Mouse (Mus musculus) hindbrain, embryonic 14.5 days (tissue): ENCODE data around the gene Ahnak. TPM values are rescaled to one million over a fixed set of nuclear protein-coding genes. Genes with fewer than 3 reads are reported as not detected.
A peak's percentile ranks its signal among the peaks of the same experiment; 100 is the strongest.
"Not testable (repeated sequence)": the region's sequence is repeated elsewhere in the genome, so short reads cannot be mapped to it uniquely, and the experiment has no call there.

ENCODE experiments used
- ATAC-seq: fragments of 200-750 bp; cut with Nextera tagmentation; 2 replicates; pipeline ENCODE4 v1.8.0; 2017; ENCODE audit warnings: moderate number of reproducible peaks, mild to moderate bottlenecking, moderate TSS enrichment, moderate library complexity; ENCODE audit not compliant: low FRiP score
- DNase-seq: peaks from one replicate; pipeline ENCODE4 v3.0.0-alpha.2; 2015; ENCODE audit warnings: low spot score
- H3K27ac ChIP-seq: fragments of 300-500 bp; sonication (generic); 2 replicates; pipeline ENCODE4 v1.5.1; 2014; ENCODE audit warnings: mild to moderate bottlenecking, moderate library complexity
- H3K27me3 ChIP-seq: fragments of 300-500 bp; sonication (generic); 2 replicates; pipeline ENCODE4 v1.6.1; 2014; ENCODE audit warnings: mild to moderate bottlenecking, low read length, mixed read lengths; ENCODE audit not compliant: control insufficient read depth, insufficient read depth
- H3K36me3 ChIP-seq: fragments of 300-500 bp; sonication (generic); replicated peaks from 2 replicates; pipeline ENCODE4 v1.6.1; 2014; ENCODE audit not compliant: control insufficient read depth, insufficient read depth
- H3K4me1 ChIP-seq: fragments of 300-500 bp; sonication (generic); replicated peaks from 2 replicates; pipeline ENCODE4 v1.6.1; 2014; ENCODE audit warnings: antibody characterized with exemption, low read length, mixed read lengths; ENCODE audit not compliant: control insufficient read depth, insufficient read depth
- H3K4me2 ChIP-seq: fragments of 300-500 bp; sonication (generic); replicated peaks from 2 replicates; pipeline ENCODE4 v1.6.1; 2014; ENCODE audit warnings: mild to moderate bottlenecking, moderate library complexity
- H3K4me3 ChIP-seq: fragments of 300-500 bp; sonication (generic); replicated peaks from 2 replicates; pipeline ENCODE4 v1.5.1; 2014; ENCODE audit warnings: mild to moderate bottlenecking, low read length
- H3K9ac ChIP-seq: fragments of 300-500 bp; sonication (generic); 2 replicates; pipeline ENCODE4 v1.6.1; 2014
- H3K9me3 ChIP-seq: fragments of 300-500 bp; sonication (generic); 2 replicates; pipeline ENCODE4 v1.6.1; 2016; ENCODE audit warnings: low read length; ENCODE audit not compliant: control insufficient read depth
- WGBS: fragments of 180-500 bp; shearing (Covaris S2); extraction: QIAGEN DNeasy Blood & Tissue Kit; methylation state at CpG from one replicate; pipeline ENCODE4 v1.1.7; 2014; 5-methylcytosine and 5-hydroxymethylcytosine counted together
- polyA plus RNA-seq: library from polyadenylated mRNA; unstranded; fragments of >200 nt; fragmentation: Nextera tagmentation; extraction: Ambion mirVana; gene quantifications from 2 replicates; pipeline ENCODE4 v1.2.1, GENCODE M21; 2014

Ahnak gene
- polyA plus RNA-seq, 1 experiment from 2014 or later = 4.9 TPM

DNA sequence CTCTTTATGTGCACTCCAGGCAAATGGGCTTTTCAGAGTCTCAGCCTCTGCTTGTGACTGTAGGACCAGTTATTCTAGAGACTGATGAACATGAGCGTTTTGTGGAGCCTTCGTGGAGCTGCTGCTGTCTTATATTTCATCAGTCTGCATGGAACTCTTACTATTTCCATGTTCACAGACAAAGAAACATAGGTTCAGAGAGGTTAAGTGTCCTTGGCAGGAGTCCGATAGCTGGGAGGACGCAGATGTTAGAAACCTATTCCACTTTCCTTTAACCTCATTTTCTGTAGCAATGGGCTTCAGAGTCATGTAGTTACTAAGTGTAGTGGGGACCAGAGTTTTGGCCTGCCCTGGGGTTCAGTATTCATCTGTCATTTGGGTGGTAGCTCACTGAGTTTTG lies 10.1 kb downstream of the Ahnak start:
- Histone ChIP-seq H3K4me3 (no peak overlapping the region), H3K9ac (no peak overlapping the region), H3K4me2 (no peak overlapping the region), H3K36me3 (no peaks in the 10 kb centered on the region), H3K27me3 (no peaks in the 10 kb centered on the region), H3K9me3 (no peaks in the 10 kb centered on the region), H3K27ac (no peak overlapping the region), H3K4me1 (no peaks in the 10 kb centered on the region)
- DNase-seq (no peak), ATAC-seq (no peak)
- WGBS = 94% methylated on average over 4 of the region's 4 CpGs

DNA sequence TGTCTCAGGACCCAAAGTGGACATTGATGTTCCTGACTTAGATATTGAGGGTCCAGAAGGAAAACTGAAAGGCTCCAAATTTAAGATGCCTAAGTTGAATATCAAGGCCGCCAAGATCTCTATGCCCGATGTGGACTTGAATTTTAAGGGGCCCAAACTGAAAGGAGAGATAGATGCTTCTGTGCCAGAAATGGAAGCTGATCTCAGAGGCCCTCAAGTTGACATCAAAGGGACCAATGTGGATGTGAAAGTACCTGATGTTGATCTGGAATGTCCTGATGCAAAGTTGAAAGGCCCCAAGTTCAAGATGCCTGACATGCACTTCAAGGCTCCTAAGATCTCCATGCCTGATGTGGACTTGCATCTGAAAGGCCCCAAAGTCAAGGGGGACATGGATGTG lies 17.8 kb downstream of the Ahnak start:
- H3K4me2 ChIP-seq, H3K4me3 ChIP-seq, H3K27ac ChIP-seq, DNase-seq, H3K9ac ChIP-seq, H3K9me3 ChIP-seq, H3K4me1 ChIP-seq, H3K27me3 ChIP-seq, ATAC-seq, H3K36me3 ChIP-seq: not testable (repeated sequence)
- 92% methylated on average over 2 of the region's 2 CpGs for WGBS

DNA sequence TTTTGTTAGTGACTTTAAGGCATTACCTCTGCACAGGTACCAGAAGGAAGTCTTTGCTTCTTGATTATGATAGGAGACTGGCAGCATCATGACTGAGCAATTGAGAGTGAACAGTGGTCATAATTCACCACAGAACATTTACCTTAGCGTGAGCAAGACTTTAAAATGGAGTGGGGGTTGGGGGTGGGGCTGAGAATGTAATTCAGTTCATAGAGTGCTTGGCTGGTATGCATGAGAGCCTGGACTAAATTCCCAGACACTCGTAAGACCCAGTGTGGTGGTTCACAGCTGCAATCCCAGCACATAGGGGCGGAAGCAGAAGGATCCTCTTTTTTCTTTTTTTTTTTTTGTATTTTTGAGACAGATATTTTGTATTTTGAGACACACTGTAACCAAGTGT lies 30.2 kb downstream of the Ahnak start:
- no peaks in the 10 kb centered on the region for H3K9me3 ChIP-seq
- no peaks in the 10 kb centered on the region for H3K4me1 ChIP-seq
- 96% methylated on average over 3 of the region's 3 CpGs for WGBS
- no peak overlapping the region for H3K9ac ChIP-seq
- no peaks in the 10 kb centered on the region for H3K27me3 ChIP-seq
- ATAC-seq (no peak), DNase-seq (no peak)
- no peak overlapping the region for H3K4me3 ChIP-seq
- no peak overlapping the region for H3K27ac ChIP-seq
- no peak overlapping the region for H3K4me2 ChIP-seq
- H3K36me3 ChIP-seq = no peaks in the 10 kb centered on the region

DNA sequence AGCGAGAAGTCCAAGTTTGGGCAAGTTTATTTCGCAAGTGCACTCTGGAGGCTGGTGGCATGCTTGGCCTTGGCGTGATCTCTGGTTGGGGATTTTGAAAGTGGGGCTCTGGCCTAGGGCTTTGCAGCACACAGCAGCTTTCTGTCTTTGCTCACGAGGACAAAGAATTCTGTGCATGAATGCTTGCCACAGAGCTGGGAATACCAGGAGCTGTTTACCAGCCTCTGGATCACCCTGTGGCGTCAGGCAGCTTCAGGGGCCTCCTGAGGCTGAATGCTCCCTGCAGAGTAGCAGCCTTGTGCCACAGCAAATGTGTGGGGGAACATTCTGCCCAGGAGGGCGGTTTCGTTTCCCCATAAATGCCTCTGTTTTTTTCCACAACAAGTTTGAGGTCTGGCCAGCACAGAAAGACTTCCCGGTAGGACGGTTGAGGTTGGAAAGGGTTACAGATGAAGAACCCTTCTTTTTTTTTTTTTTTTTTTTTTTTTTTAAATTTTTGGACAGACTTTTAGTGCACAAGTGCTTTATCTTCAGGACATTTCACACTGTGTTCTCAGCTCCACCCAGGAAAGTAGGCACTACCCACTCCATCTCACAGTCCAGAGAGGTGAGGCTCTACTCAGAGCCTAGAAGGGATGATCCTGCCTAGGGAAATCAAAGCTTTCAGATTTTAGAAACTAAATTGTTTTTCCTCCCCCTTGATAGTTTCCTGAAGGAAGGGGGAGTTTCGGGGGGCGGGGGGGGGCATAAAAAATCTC lies 34.1 kb downstream of the Ahnak start:
- no peak overlapping the region for H3K9ac ChIP-seq
- no peaks in the 10 kb centered on the region for H3K9me3 ChIP-seq
- ATAC-seq (no peak), DNase-seq (no peak)
- no peaks in the 10 kb centered on the region for H3K36me3 ChIP-seq
- 52% methylated on average over 11 of the region's 11 CpGs for WGBS
- H3K27ac ChIP-seq = peak overlapping the region; percentile 43; the same call in 1 of the 2 replicates
- H3K4me3 ChIP-seq = no peak overlapping the region
- H3K4me1 ChIP-seq = peaks cover 7% of the 10 kb centered on the region
- H3K4me2 ChIP-seq = no peak overlapping the region
- no peaks in the 10 kb centered on the region for H3K27me3 ChIP-seq

DNA sequence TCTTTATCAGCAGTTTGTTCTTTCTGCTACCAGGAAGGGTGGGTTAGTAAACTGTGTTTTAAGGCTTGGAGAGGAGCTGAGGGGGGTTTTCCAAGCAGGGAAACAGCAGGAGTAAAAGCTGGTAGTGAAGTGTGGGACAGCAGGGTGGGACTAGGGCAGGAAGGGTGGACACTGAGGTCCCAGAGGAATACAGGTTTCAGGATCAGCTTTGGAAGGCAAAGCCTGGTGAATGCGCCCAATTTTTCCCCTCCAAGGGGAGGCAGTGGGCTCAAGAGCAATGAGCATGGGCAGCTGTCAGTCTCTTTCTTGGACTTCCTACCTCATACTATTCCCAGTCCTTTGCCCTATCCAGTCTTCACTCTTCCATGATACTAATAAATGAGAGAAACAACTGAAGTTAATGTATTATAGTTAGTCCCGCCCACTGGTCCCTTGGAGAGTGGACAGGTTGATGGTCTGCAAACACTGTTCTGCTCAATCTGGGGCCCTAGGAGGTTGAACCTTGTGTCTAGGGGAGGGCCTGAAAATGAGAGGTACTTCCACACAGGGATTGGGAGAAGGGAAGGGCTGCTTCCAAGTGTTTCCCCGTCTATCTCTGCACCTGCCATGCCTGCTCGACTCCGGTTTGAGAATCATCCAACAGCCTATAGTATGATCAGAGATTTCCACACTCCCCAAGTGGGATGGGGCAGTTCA lies 36.6 kb downstream of the Ahnak start:
- 85% methylated on average over 5 of the region's 5 CpGs for WGBS

DNA sequence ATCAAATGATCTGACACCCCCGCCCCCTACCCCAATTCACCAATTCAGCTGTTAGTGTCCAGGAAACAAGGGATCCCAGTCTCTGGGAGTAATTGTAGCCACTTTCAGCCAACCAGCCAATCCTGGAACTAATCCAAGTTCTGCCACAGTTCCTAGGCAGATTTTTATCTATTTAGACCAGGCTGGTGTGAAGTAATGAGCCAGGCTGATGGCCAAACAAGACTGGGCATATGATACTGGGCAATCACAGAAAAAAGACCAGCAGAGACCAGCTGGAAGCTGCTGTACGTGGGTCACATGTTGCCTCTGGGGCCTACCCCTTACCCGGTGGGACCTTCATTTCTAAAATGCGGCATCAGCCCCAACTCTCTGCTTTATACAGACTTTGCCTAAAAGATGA lies 37.5 kb downstream of the Ahnak start:
- Histone ChIP-seq H3K9me3 (no peaks in the 10 kb centered on the region), H3K9ac (no peak overlapping the region), H3K4me3 (no peak overlapping the region), H3K4me1 (peaks cover 7% of the 10 kb centered on the region), H3K36me3 (no peaks in the 10 kb centered on the region), H3K27me3 (no peaks in the 10 kb centered on the region), H3K4me2 (no peak overlapping the region), H3K27ac (no peak overlapping the region)
- 62% methylated on average over 4 of the region's 4 CpGs for WGBS
- peak; percentile 72; the same call in 1 of the 2 replicates for ATAC-seq
- DNase-seq = peak; percentile 68

More for the DNA sequence above, 36.6 kb downstream of the Ahnak start:
- Histone ChIP-seq H3K27me3 (no peaks in the 10 kb centered on the region), H3K9ac (no peak overlapping the region), H3K4me3 (no peak overlapping the region), H3K4me2 (no peak overlapping the region), H3K9me3 (no peaks in the 10 kb centered on the region), H3K36me3 (no peaks in the 10 kb centered on the region), H3K4me1 (peaks cover 7% of the 10 kb centered on the region), H3K27ac (no peak overlapping the region)
- ATAC-seq = no peak
- DNase-seq = no peak

DNA sequence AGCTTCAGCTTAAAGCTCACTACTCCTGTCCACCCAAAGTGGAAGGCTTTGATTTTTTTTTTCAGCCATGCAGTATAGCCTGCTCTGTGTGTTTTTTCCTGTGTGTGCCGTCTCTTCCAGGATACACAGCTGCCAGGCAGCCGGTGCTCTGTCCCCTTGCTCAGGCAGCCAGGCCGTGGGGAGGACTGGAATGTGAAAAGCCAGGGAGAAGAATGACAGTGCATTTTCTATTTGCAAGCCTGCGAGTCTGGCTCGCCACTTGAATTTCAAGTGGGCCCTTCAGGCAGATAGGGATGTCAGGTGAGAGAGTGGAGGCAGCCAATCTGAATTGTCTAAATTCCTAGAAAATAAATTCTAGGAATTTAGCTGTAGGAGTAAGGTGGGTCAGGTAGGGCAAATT lies 38.7 kb downstream of the Ahnak start:
- Histone ChIP-seq H3K4me2 (no peak overlapping the region), H3K9ac (no peak overlapping the region), H3K4me3 (no peak overlapping the region), H3K27ac (peak overlapping the region; percentile 24; the same call in 1 of the 2 replicates), H3K9me3 (no peaks in the 10 kb centered on the region), H3K4me1 (peaks cover 7% of the 10 kb centered on the region), H3K36me3 (no peaks in the 10 kb centered on the region), H3K27me3 (no peaks in the 10 kb centered on the region)
- 13% methylated on average over 5 of the region's 5 CpGs for WGBS
- peak; percentile 33 for DNase-seq
- peak; percentile 61 for ATAC-seq

DNA sequence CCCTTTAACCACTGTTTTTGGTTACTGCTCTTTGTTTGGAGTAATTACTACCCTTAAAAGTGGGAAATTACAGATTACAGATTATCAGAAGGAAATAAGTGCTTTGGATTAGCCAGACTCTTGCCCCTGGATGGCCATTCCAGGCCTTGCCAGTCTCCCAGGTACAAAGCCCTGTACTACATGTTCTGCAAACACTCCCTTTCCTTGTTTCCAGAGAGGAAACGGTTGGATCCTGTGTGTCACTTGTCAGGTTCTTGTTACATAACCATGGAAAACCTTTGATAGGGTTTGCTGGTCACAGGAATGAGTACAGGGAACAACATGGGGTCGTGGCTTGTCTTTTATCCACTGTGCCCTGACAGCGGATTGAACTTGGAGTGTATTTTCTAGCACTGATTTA lies 39.3 kb downstream of the Ahnak start:
- ATAC-seq (no peak), DNase-seq (no peak)
- Histone ChIP-seq H3K4me3 (no peak overlapping the region), H3K9ac (no peak overlapping the region), H3K27ac (no peak overlapping the region), H3K27me3 (no peaks in the 10 kb centered on the region), H3K4me2 (no peak overlapping the region), H3K36me3 (no peaks in the 10 kb centered on the region), H3K9me3 (no peaks in the 10 kb centered on the region), H3K4me1 (peaks cover 13% of the 10 kb centered on the region)
- WGBS = 72% methylated on average over 3 of the region's 3 CpGs

DNA sequence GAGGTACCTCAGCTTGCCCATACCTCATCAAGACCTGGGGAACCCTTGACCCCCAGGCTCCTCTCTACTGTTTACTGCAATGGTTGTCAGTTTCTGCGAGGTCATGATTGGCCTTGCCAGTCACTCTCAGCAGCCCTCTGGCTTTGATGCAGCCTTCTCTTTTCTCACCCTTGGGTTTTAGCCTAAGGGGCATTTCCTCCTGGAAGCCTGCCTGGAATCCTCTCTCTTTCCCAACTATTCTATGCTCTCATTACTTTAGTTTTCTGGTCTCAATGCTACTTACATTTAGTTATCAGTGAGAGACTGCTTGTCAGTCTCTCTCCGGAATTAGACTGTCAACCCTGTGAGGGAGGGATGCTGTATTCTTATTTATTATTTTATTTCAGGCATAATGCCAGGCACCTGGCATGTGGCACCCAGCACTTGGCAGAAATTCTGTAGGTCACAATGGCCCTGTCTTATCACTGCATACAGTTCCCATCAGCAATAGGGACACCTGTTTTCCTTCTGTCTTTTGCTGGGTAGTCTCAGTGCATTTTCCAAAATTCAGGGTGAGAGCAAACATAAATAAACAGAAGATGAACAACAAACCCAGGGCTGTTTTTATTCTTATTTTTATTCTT lies 40.7 kb downstream of the Ahnak start:
- no peaks in the 10 kb centered on the region for H3K36me3 ChIP-seq
- ATAC-seq = no peak
- H3K27ac ChIP-seq = no peak overlapping the region
- H3K9ac ChIP-seq = no peak overlapping the region
- 67% methylated on average over 2 of the region's 2 CpGs for WGBS
- H3K27me3 ChIP-seq = no peaks in the 10 kb centered on the region
- no peak overlapping the region for H3K4me2 ChIP-seq
- DNase-seq = no peak
- H3K9me3 ChIP-seq = no peaks in the 10 kb centered on the region
- H3K4me3 ChIP-seq = no peak overlapping the region
- H3K4me1 ChIP-seq = peaks cover 14% of the 10 kb centered on the region
